Mouse (Mus musculus) cerebellum, adult 2 months (tissue): ENCODE data around the gene Enah. TPM values are rescaled to one million over a fixed set of nuclear protein-coding genes. Genes with fewer than 3 reads are reported as not detected.

Experiments used
- DNase-seq, 2 experiments: peaks; one replicate each; pipeline ENCODE4 v3.0.0; 2021
- H3K27ac ChIP-seq: fragments of 200-500 bp; 2 replicates; pipeline ENCODE4 v1.5.1; 2012; ENCODE audit warnings: low read length, control low read depth, inconsistent platforms; ENCODE audit not compliant: insufficient read depth
- H3K27me3 ChIP-seq: fragments of 200-500 bp; 2 replicates; pipeline ENCODE4 v1.6.1; 2012; ENCODE audit warnings: inconsistent platforms, mild to moderate bottlenecking, low read length, moderate library complexity; ENCODE audit not compliant: control insufficient read depth, insufficient read depth
- H3K4me1 ChIP-seq: fragments of 200-500 bp; 2 replicates; pipeline ENCODE4 v1.6.1; 2011; ENCODE audit warnings: low read length; ENCODE audit not compliant: control insufficient read depth, insufficient read depth
- H3K4me3 ChIP-seq: fragments of 200-500 bp; replicated peaks from 2 replicates; pipeline ENCODE3; 2011; ENCODE audit warnings: mild to moderate bottlenecking, low read depth, low read length, control low read depth; ENCODE audit not compliant: insufficient read depth
- CTCF ChIP-seq: fragments of 200-500 bp; IDR thresholded peaks from 2 replicates; pipeline ENCODE4 v1.5.1; 2011; ENCODE audit warnings: low read depth, mild to moderate bottlenecking, control low read depth, low read length, moderate library complexity, borderline replicate concordance; ENCODE audit not compliant: insufficient read depth
- POLR2A ChIP-seq: fragments of 200-500 bp; IDR thresholded peaks from 2 replicates; pipeline ENCODE4 v1.6.1; 2011; ENCODE audit warnings: low read length, control low read depth, borderline replicate concordance; ENCODE audit not compliant: insufficient read depth
- WGBS: fragments of 180-500 bp; shearing (Covaris S2); methylation state at CpG from one replicate; pipeline ENCODE4 v1.1.7; 2018; 5-methylcytosine and 5-hydroxymethylcytosine counted together
- polyA plus RNA-seq: library from polyadenylated mRNA; depleted of rRNA; stranded (reverse); fragments of >200 nt; gene quantifications from 2 replicates; pipeline ENCODE4 v1.2.3, GENCODE M21; 2012

Gene Enah
- polyA plus RNA-seq, 1 experiment, result 53.6 TPM

- Histone ChIP-seq H3K4me3 (no peak overlapping the region), H3K27me3 (no peaks in the 10 kb centered on the region), H3K4me1 (no peaks in the 10 kb centered on the region), H3K27ac (no peak overlapping the region)
- no peak for DNase-seq
- 59% methylated on average over 16 of the region's 16 CpGs for WGBS
- no peak for TF ChIP-seq CTCF
- no peak for TF ChIP-seq POLR2A
Observed at GRCm38 (mm10) chr1:181862676-181863374, 157.0 kb downstream of the Enah start.

GRCm38 (mm10) chr1:181861181-181861902 is 158.4 kb downstream of the Enah start:
- no peak for TF ChIP-seq POLR2A
- TF ChIP-seq CTCF, result no peak
- no peak overlapping the region for H3K27ac ChIP-seq
- WGBS, result 78% methylated on average over 2 of the region's 2 CpGs
- no peak overlapping the region for H3K4me3 ChIP-seq
- H3K27me3 ChIP-seq, result no peaks in the 10 kb centered on the region
- no peaks in the 10 kb centered on the region for H3K4me1 ChIP-seq
- no peak for DNase-seq

GRCm38 (mm10) chr1:181860659-181861058 is 159.1 kb downstream of the Enah start:
- DNase-seq, result no peak
- H3K27me3 ChIP-seq, result no peaks in the 10 kb centered on the region
- H3K4me1 ChIP-seq, result no peaks in the 10 kb centered on the region
- TF ChIP-seq CTCF (no peak), POLR2A (no peak)
- 48% methylated on average over 5 of the region's 5 CpGs for WGBS
- H3K27ac ChIP-seq, result no peak overlapping the region
- H3K4me3 ChIP-seq, result no peak overlapping the region

- no peaks in the 10 kb centered on the region for H3K27me3 ChIP-seq
- TF ChIP-seq POLR2A (no peak), CTCF (no peak)
- no peak overlapping the region for H3K27ac ChIP-seq
- peaks cover 4% of the 10 kb centered on the region; the same call in 1 of the 2 replicates for H3K4me1 ChIP-seq
- WGBS, result 95% methylated on average over 2 of the region's 2 CpGs
- no peak overlapping the region for H3K4me3 ChIP-seq
- no peak for DNase-seq
Observed at GRCm38 (mm10) chr1:181856329-181856728, 163.5 kb downstream of the Enah start.

- DNase-seq, result no peak
- peaks cover 4% of the 10 kb centered on the region; the same call in 1 of the 2 replicates for H3K4me1 ChIP-seq
- no peak for TF ChIP-seq POLR2A
- TF ChIP-seq CTCF, result no peak
- 100% methylated on average over 2 of the region's 2 CpGs for WGBS
- H3K4me3 ChIP-seq, result no peak overlapping the region
- H3K27me3 ChIP-seq, result no peaks in the 10 kb centered on the region
- H3K27ac ChIP-seq, result no peak overlapping the region
Observed at GRCm38 (mm10) chr1:181854829-181855228, 165.0 kb downstream of the Enah start.

GRCm38 (mm10) chr1:181853081-181853736 is 166.6 kb downstream of the Enah start:
- WGBS, result 22% methylated on average over 21 of the region's 21 CpGs
- no peak for TF ChIP-seq CTCF
- TF ChIP-seq POLR2A, result no peak

GRCm38 (mm10) chr1:181852466-181852865 is 167.3 kb downstream of the Enah start:
- DNase-seq, result no peak
- WGBS, result 60% methylated on average over 13 of the region's 13 CpGs
- no peak overlapping the region for H3K27ac ChIP-seq
- no peaks in the 10 kb centered on the region for H3K27me3 ChIP-seq
- TF ChIP-seq POLR2A (no peak), CTCF (no peak)
- no peak overlapping the region for H3K4me3 ChIP-seq
- peaks cover 4% of the 10 kb centered on the region; the same call in 1 of the 2 replicates for H3K4me1 ChIP-seq

More at GRCm38 (mm10) chr1:181853081-181853736, 166.6 kb downstream of the Enah start:
- Histone ChIP-seq H3K27ac (no peak overlapping the region), H3K4me3 (no peak overlapping the region), H3K27me3 (no peaks in the 10 kb centered on the region), H3K4me1 (peaks cover 4% of the 10 kb centered on the region; the same call in 1 of the 2 replicates)
- DNase-seq, result no peak
